Mouse (Mus musculus) cerebellum, adult 2 months (tissue): ENCODE results near the gene Htr2c. TPM values are rescaled to one million over a fixed set of nuclear protein-coding genes. Genes with fewer than 3 reads are reported as not detected.

Source experiments
- DNase-seq, 2 experiments: peaks; one replicate each; pipeline ENCODE4 v3.0.0; 2021
- H3K27ac ChIP-seq: fragments of 200-500 bp; 2 replicates; pipeline ENCODE4 v1.5.1; 2012; ENCODE audit warnings: low read length, control low read depth, inconsistent platforms; ENCODE audit not compliant: insufficient read depth
- H3K27me3 ChIP-seq: fragments of 200-500 bp; 2 replicates; pipeline ENCODE4 v1.6.1; 2012; ENCODE audit warnings: inconsistent platforms, mild to moderate bottlenecking, low read length, moderate library complexity; ENCODE audit not compliant: control insufficient read depth, insufficient read depth
- H3K4me1 ChIP-seq: fragments of 200-500 bp; 2 replicates; pipeline ENCODE4 v1.6.1; 2011; ENCODE audit warnings: low read length; ENCODE audit not compliant: control insufficient read depth, insufficient read depth
- H3K4me3 ChIP-seq: fragments of 200-500 bp; replicated peaks from 2 replicates; pipeline ENCODE3; 2011; ENCODE audit warnings: mild to moderate bottlenecking, low read depth, low read length, control low read depth; ENCODE audit not compliant: insufficient read depth
- CTCF ChIP-seq: fragments of 200-500 bp; IDR thresholded peaks from 2 replicates; pipeline ENCODE4 v1.5.1; 2011; ENCODE audit warnings: low read depth, mild to moderate bottlenecking, control low read depth, low read length, moderate library complexity, borderline replicate concordance; ENCODE audit not compliant: insufficient read depth
- POLR2A ChIP-seq: fragments of 200-500 bp; IDR thresholded peaks from 2 replicates; pipeline ENCODE4 v1.6.1; 2011; ENCODE audit warnings: low read length, control low read depth, borderline replicate concordance; ENCODE audit not compliant: insufficient read depth
- WGBS: fragments of 180-500 bp; shearing (Covaris S2); methylation state at CpG from one replicate; pipeline ENCODE4 v1.1.7; 2018; 5-methylcytosine and 5-hydroxymethylcytosine counted together
- polyA plus RNA-seq: library from polyadenylated mRNA; depleted of rRNA; stranded (reverse); fragments of >200 nt; gene quantifications from 2 replicates; pipeline ENCODE4 v1.2.3, GENCODE M21; 2012

The Htr2c gene
- polyA plus RNA-seq, 1 experiment = 22.1 TPM

DNA sequence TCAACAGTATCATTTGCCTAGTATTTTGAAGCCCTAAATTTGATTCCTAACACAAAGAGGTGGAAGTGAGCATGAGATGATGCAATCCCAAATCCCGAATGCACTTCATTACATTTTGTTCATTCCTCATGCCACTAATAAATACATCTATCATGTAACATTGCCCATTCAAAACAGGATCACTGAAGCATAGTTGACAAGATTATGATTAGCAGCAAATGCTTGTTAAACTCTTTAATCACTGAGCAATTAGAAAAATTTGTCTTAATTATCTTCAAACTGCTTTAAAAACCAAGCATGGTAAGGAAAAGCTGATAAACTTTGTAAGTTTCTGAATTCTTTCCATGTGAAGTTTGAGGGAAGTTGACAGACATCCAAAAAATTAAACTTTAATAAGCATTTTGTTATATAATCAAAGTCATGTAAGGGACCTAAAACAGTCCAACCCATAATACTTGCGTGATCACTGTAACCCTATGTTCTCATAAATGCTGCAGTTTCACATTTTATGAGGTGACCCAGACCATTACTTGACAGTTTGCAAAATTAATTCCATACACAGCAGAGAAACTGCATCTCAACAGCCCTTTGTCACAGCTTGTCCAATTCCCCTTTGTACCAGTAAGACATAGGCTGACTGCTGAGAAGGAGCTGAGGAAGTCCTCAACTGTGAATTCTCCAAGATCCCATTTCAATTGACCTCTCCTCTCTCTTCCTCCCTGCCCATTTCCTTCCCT lies 276.7 kb downstream of the Htr2c start:
- TF ChIP-seq CTCF (no peak), POLR2A (no peak)
- no peak for DNase-seq
- Histone ChIP-seq H3K27me3 (no peaks in the 10 kb centered on the region), H3K4me1 (no peaks in the 10 kb centered on the region), H3K27ac (no peak overlapping the region), H3K4me3 (no peak overlapping the region)
- 53% methylated on average over 2 of the region's 2 CpGs for WGBS
